ENCODE assay signal across 13 mouse cellular contexts in the genomic region with DNA sequence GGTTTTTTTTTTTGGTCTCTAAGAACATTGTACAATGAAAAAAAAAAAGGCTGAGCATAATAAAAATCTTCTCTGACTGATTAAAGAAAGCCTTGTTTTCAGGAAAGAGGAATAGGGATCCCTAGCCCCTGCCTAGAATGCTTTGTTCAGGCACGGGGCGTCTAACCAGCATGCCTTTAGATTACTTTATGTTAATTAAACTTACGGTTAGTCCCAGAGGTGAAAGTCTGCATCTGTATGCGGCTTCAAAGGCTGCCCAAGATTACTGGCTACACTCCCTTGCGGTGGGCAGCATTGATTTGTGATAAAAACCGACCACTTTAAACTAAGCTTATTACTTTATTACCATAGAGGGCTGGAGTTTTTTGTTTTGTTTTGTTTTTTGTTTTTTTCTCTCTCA.
DNase-seq lines count a peak whose midpoint lies in the region; ATAC-seq lines count a peak whose summit lies in the region.
"Had no signal": no experiment of that assay in that cellular context is flagged by ENCODE, and none has a peak within 500 bp of the region (broad histone marks: within the 10 kb centered on the region; RNA-seq: fewer than 3 reads in every experiment).

No protein-coding gene starts in this region.

- no peaks in the 10 kb centered on the region for H3K36me3 ChIP-seq in embryonic facial prominence, embryonic 14.5 days (ENCODE audit: control insufficient read depth, insufficient read depth, low read length)
- H3K36me3 ChIP-seq in hindbrain, embryonic 12.5 days: no peaks in the 10 kb centered on the region
- no peaks in the 10 kb centered on the region for H3K36me3 ChIP-seq in midbrain, embryonic 11.5 days (ENCODE audit: control insufficient read depth, insufficient read depth, low read length)
- H3K36me3 ChIP-seq: heart, embryonic 13.5 days; stomach, embryonic 15.5 days had no signal

- 20% methylated on average over 6 of the region's 6 CpGs for WGBS in embryonic facial prominence, embryonic 14.5 days
- 15% methylated on average over 6 of the region's 6 CpGs for WGBS in hindbrain, embryonic 12.5 days
- WGBS in midbrain, embryonic 11.5 days: 13% methylated on average over 6 of the region's 6 CpGs

- 0 out of 2 replicates have a peak overlapping the region, but pooled peaks have one; percentile 12 for H3K4me2 ChIP-seq in embryonic facial prominence, embryonic 14.5 days (ENCODE audit: low read depth, low read length)
- no peak overlapping the region for H3K4me2 ChIP-seq in hindbrain, embryonic 12.5 days (replicated peaks)
- no peak overlapping the region for H3K4me2 ChIP-seq in midbrain, embryonic 11.5 days
- H3K4me2 ChIP-seq: heart, embryonic 13.5 days; stomach, embryonic 15.5 days had no signal

- peak; percentile 24 for DNase-seq in embryo, embryonic 11 days
- DNase-seq in embryo, embryonic 9.5 days (ENCODE audit: extremely low spot score): no peak
- DNase-seq in embryonic facial prominence, embryonic 14.5 days (ENCODE audit: low spot score): peak; percentile 60
- DNase-seq in midbrain, embryonic 11.5 days (ENCODE audit: low spot score, missing footprints): peak; percentile 86
- DNase-seq in cerebellum, adult 9-10 months: no peak
- no peak for DNase-seq in kidney, adult 18-20 months
- no peak for DNase-seq in heart, adult 8-10 months (ENCODE audit: low spot score)
- DNase-seq: kidney, adult 11 months; layer of hippocampus, adult 9-11 months had no signal

- H3K9me3 ChIP-seq in embryonic facial prominence, embryonic 14.5 days (ENCODE audit: control insufficient read depth, low read length): no peaks in the 10 kb centered on the region
- H3K9me3 ChIP-seq in hindbrain, embryonic 12.5 days (replicated peaks): no peaks in the 10 kb centered on the region
- H3K9me3 ChIP-seq in midbrain, embryonic 11.5 days (ENCODE audit: control insufficient read depth, low read length): no peaks in the 10 kb centered on the region
- H3K9me3 ChIP-seq: heart, embryonic 13.5 days; stomach, embryonic 15.5 days had no signal

- peak overlapping the region; percentile 52; the same call in 1 of the 2 replicates for H3K9ac ChIP-seq in embryonic facial prominence, embryonic 14.5 days (ENCODE audit: low read depth, low read length)
- H3K9ac ChIP-seq in hindbrain, embryonic 12.5 days: no peak overlapping the region
- peak overlapping the region; percentile 33; the same call in 1 of the 2 replicates for H3K9ac ChIP-seq in midbrain, embryonic 11.5 days (ENCODE audit: low read length)
- H3K9ac ChIP-seq: heart, embryonic 13.5 days; stomach, embryonic 15.5 days had no signal

- H3K4me3 ChIP-seq in embryonic facial prominence, embryonic 14.5 days (ENCODE audit: low read depth, low read length): no peak overlapping the region
- no peak overlapping the region for H3K4me3 ChIP-seq in hindbrain, embryonic 12.5 days
- no peak overlapping the region for H3K4me3 ChIP-seq in midbrain, embryonic 11.5 days (ENCODE audit: low read depth, low read length)
- H3K4me3 ChIP-seq: heart, embryonic 13.5 days; myocyte; stomach, embryonic 15.5 days had no signal

- ATAC-seq in embryonic facial prominence, embryonic 14.5 days (ENCODE audit: low read depth): no peak
- ATAC-seq in hindbrain, embryonic 12.5 days (ENCODE audit: low FRiP score): peak; percentile 61; the same call in 1 of the 2 replicates
- ATAC-seq in midbrain, embryonic 11.5 days (ENCODE audit: low FRiP score): peak; percentile 81

- peaks cover 21% of the 10 kb centered on the region for H3K4me1 ChIP-seq in embryonic facial prominence, embryonic 14.5 days (ENCODE audit: control insufficient read depth, insufficient read depth, low read length)
- peaks cover 16% of the 10 kb centered on the region for H3K4me1 ChIP-seq in hindbrain, embryonic 12.5 days
- no peaks in the 10 kb centered on the region; the same call in 1 of the 2 replicates for H3K4me1 ChIP-seq in midbrain, embryonic 11.5 days (ENCODE audit: control insufficient read depth, insufficient read depth, low read length)

- no peaks in the 10 kb centered on the region for H3K27me3 ChIP-seq in embryonic facial prominence, embryonic 14.5 days (replicated peaks; ENCODE audit: control insufficient read depth, insufficient read depth, low read length)
- no peaks in the 10 kb centered on the region for H3K27me3 ChIP-seq in hindbrain, embryonic 12.5 days
- H3K27me3 ChIP-seq in midbrain, embryonic 11.5 days (ENCODE audit: control insufficient read depth, insufficient read depth, low read length): no peaks in the 10 kb centered on the region
- H3K27me3 ChIP-seq: heart, embryonic 13.5 days; stomach, embryonic 15.5 days had no signal

- H3K27ac ChIP-seq in embryonic facial prominence, embryonic 14.5 days (replicated peaks; ENCODE audit: low read depth, low read length): peak overlapping the region; percentile 94
- no peak overlapping the region for H3K27ac ChIP-seq in hindbrain, embryonic 12.5 days
- H3K27ac ChIP-seq in midbrain, embryonic 11.5 days (ENCODE audit: low read depth, low read length): no peak overlapping the region

Comparison
In these comparisons a context has a peak if more than half of its experiments do, and no peak if none do; other contexts are left out.
1. DNase-seq: peak in embryo, embryonic 11 days (single experiment), embryonic facial prominence, embryonic 14.5 days (single experiment) and midbrain, embryonic 11.5 days (single experiment); none in embryo, embryonic 9.5 days (single experiment), cerebellum, adult 9-10 months (single experiment), kidney, adult 18-20 months (single experiment) and heart, adult 8-10 months (single experiment).